Mouse (Mus musculus): ENCODE data around the gene Zfpm1. TPM values are rescaled to one million over a fixed set of nuclear protein-coding genes. Genes with fewer than 3 reads are reported as not detected.

The Zfpm1 gene
- polyA plus RNA-seq (2012; rRNA removed): 35.2 and 35.7 TPM in 2 replicates

DNA sequence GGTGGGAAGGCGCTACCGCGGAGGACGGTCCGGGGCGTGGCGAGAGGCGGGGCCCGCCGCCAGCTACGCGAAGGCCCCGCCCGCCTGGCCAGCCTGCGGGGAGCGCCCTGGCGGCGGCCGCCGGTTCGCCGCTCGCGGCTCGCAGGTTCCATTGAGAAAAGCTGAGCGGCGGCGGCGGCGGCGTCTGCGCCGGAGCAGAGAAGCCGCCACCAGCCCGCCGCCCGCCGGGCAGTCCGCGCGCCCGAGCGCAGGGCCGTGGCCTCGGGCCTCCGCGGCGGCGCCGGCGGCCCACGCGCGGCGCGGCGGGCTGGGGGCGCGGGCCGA is at the start of gene Zfpm1:
Gene Zfpm1, plus strand, starts transcription at position 107 of the 324 bp plus-strand sequence.
- H3K27me3 ChIP-seq (ENCODE audit: control insufficient read depth, insufficient read depth, low read length): no peaks in the 10 kb centered on the region
- peaks cover 36% of the 10 kb centered on the region for H3K4me1 ChIP-seq (ENCODE audit: control insufficient read depth, insufficient read depth, low read length)
- TF ChIP-seq POLR2A (IDR thresholded peaks at IDR 0.05; ENCODE audit: control insufficient read depth, low read depth, low read length) (peak; percentile 15; the same call in 1 of the 2 replicates), CTCF (IDR thresholded peaks at IDR 0.05; ENCODE audit: control insufficient read depth, insufficient read depth, insufficient replicate concordance, low read depth, low read length) (no peak)

DNA sequence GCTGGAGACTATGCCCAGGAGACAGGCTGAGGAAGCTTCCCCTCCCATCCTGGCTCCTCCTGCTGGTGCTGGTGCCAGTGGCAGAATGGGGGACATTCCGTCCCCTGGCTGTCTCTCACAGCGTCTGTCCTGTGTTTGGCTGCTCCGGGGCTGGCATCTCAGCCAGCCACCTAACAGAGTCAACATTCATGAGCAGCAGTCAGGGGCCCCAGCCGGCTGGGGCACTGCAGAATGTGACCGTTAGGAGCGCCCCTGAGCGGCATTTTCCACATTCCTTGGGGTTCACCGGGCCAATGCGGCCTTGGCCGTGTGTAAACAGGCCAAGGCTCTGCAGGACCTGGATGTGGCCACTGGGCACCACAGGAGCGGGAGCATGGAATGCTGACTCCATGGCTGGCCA is 47.9 kb upstream of the Zfpm1 start:
- Histone ChIP-seq H3K4me1 (ENCODE audit: control insufficient read depth, insufficient read depth, low read length) (peaks cover 9% of the 10 kb centered on the region), H3K27me3 (ENCODE audit: control insufficient read depth, insufficient read depth, low read length) (no peaks in the 10 kb centered on the region), H3K27ac (ENCODE audit: control insufficient read depth, insufficient read depth, low read depth, low read length) (no peak overlapping the region)

More for the DNA sequence above, at the start of gene Zfpm1:
- H3K36me3 ChIP-seq (ENCODE audit: control insufficient read depth, insufficient read depth, low read length): no peaks in the 10 kb centered on the region
- H3K27ac ChIP-seq (ENCODE audit: control insufficient read depth, insufficient read depth, low read depth, low read length): peak within 1 kb of the TSS; percentile 74
- H3K4me3 ChIP-seq (ENCODE audit: control insufficient read depth, low read depth, low read length): peak within 1 kb of the TSS; percentile 69

DNA sequence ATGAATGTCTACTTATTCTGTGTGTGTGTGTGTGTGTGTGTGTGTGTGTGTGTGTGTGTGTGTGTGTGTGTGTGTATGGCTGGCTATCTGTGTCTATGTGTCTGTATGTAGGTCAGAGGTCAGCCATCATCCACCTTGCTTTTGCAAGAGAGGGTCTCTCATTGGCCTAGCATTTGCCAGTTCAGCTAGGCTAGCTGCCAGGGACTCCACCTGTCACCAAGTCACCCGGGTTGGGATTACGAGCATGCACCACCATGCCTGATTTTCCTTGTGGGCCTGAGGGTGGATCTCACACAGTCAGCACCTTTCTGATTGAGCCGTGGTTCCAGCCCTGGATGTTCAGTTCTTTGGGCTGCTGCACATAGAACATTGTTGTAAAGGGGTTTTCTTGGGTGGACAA is 45.4 kb upstream of the Zfpm1 start:
- peaks cover 4% of the 10 kb centered on the region for H3K4me1 ChIP-seq (ENCODE audit: control insufficient read depth, insufficient read depth, low read length)
- H3K36me3 ChIP-seq (ENCODE audit: control insufficient read depth, insufficient read depth, low read length): no peaks in the 10 kb centered on the region
- TF ChIP-seq CTCF (IDR thresholded peaks at IDR 0.05; ENCODE audit: control insufficient read depth, insufficient read depth, insufficient replicate concordance, low read depth, low read length) (no peak), POLR2A (IDR thresholded peaks at IDR 0.05; ENCODE audit: control insufficient read depth, low read depth, low read length) (no peak)
- H3K27ac ChIP-seq (ENCODE audit: control insufficient read depth, insufficient read depth, low read depth, low read length): no peak overlapping the region
- H3K4me3 ChIP-seq (ENCODE audit: control insufficient read depth, low read depth, low read length): no peak overlapping the region
- no peaks in the 10 kb centered on the region for H3K27me3 ChIP-seq (ENCODE audit: control insufficient read depth, insufficient read depth, low read length)

More for the DNA sequence above, 47.9 kb upstream of the Zfpm1 start:
- Histone ChIP-seq H3K4me3 (ENCODE audit: control insufficient read depth, low read depth, low read length) (no peak overlapping the region), H3K36me3 (ENCODE audit: control insufficient read depth, insufficient read depth, low read length) (no peaks in the 10 kb centered on the region)
- TF ChIP-seq CTCF (IDR thresholded peaks at IDR 0.05; ENCODE audit: control insufficient read depth, insufficient read depth, insufficient replicate concordance, low read depth, low read length) (peak; percentile 21; the same call in 1 of the 2 replicates), POLR2A (IDR thresholded peaks at IDR 0.05; ENCODE audit: control insufficient read depth, low read depth, low read length) (no peak)

GRCm38 (mm10) chr8:122238225-122238624 is 43.7 kb upstream of the Zfpm1 start:
- H3K27me3 ChIP-seq (ENCODE audit: control insufficient read depth, insufficient read depth, low read length): no peaks in the 10 kb centered on the region
- TF ChIP-seq POLR2A (IDR thresholded peaks at IDR 0.05; ENCODE audit: control insufficient read depth, low read depth, low read length): no peak
- no peak for TF ChIP-seq CTCF (IDR thresholded peaks at IDR 0.05; ENCODE audit: control insufficient read depth, insufficient read depth, insufficient replicate concordance, low read depth, low read length)
- H3K27ac ChIP-seq (ENCODE audit: control insufficient read depth, insufficient read depth, low read depth, low read length): no peak overlapping the region
- H3K4me3 ChIP-seq (ENCODE audit: control insufficient read depth, low read depth, low read length): no peak overlapping the region
- no peaks in the 10 kb centered on the region for H3K36me3 ChIP-seq (ENCODE audit: control insufficient read depth, insufficient read depth, low read length)
- peaks cover 4% of the 10 kb centered on the region for H3K4me1 ChIP-seq (ENCODE audit: control insufficient read depth, insufficient read depth, low read length)

DNA sequence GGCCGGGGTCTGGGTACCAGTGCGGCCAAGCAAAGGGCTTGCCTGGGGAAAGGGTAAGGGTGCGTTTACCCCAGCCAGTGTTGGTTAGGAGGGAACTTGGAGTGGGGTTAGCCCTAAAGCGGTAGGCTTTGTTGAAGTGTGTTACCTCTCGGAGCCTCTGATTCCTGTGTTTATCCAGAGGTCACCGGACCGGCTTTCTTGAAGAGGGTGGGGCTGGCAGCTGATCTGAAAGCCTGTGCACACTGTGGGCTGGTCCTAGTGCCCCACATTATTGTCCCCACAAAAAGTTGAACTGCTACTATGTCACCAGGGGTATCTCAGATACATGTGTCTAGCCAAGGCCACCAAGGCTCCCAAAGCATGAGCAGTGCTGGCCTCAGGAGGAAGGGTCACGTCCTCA is 43.2 kb upstream of the Zfpm1 start:
- H3K4me3 ChIP-seq (ENCODE audit: control insufficient read depth, low read depth, low read length): no peak overlapping the region
- no peak for TF ChIP-seq POLR2A (IDR thresholded peaks at IDR 0.05; ENCODE audit: control insufficient read depth, low read depth, low read length)
- no peak for TF ChIP-seq CTCF (IDR thresholded peaks at IDR 0.05; ENCODE audit: control insufficient read depth, insufficient read depth, insufficient replicate concordance, low read depth, low read length)
- no peaks in the 10 kb centered on the region for H3K27me3 ChIP-seq (ENCODE audit: control insufficient read depth, insufficient read depth, low read length)
- peaks cover 4% of the 10 kb centered on the region for H3K4me1 ChIP-seq (ENCODE audit: control insufficient read depth, insufficient read depth, low read length)
- H3K36me3 ChIP-seq (ENCODE audit: control insufficient read depth, insufficient read depth, low read length): no peaks in the 10 kb centered on the region
- H3K27ac ChIP-seq (ENCODE audit: control insufficient read depth, insufficient read depth, low read depth, low read length): no peak overlapping the region

DNA sequence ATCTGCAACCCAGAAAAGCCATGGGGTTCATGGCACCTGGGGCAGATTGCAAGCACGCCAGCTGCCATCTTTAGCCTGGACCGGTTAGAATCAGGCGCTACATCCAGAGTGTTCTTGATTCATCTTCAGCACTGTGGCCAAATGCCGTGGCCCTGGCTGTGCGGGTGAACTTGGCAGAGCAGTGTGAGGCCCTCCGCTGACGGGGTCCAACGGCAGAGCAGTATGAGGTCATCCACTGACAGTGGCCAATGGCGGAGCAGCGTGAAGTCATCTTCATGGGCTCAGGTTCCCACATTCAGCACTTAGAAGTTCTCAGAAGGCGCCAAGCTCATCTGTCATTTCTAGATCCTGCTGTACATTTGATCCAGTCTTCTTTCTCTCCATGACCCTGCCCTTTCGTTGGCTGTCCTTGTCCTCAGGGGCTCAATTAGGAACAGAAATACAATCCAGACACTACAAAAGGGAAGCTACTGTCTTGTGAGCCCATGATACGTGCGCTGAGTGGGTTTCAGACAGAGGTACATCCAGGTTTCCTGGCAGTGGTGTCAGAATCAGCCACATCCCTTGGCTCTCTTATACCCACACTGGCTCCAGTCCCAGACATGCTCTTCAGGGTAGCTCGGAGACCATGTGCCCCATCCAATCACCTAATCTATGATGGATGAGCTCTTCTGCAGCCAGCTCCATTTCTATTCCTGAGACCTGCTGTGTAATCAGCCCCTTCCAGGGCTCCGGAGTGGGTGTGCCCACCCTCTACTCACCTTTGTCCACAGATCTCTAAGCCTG is 41.5 kb upstream of the Zfpm1 start:
- TF ChIP-seq CTCF (IDR thresholded peaks at IDR 0.05; ENCODE audit: control insufficient read depth, insufficient read depth, insufficient replicate concordance, low read depth, low read length) (no peak), POLR2A (IDR thresholded peaks at IDR 0.05; ENCODE audit: control insufficient read depth, low read depth, low read length) (no peak)
- no peak overlapping the region for H3K4me3 ChIP-seq (ENCODE audit: control insufficient read depth, low read depth, low read length)
- H3K27ac ChIP-seq (ENCODE audit: control insufficient read depth, insufficient read depth, low read depth, low read length): no peak overlapping the region
- no peaks in the 10 kb centered on the region for H3K27me3 ChIP-seq (ENCODE audit: control insufficient read depth, insufficient read depth, low read length)
- no peaks in the 10 kb centered on the region for H3K36me3 ChIP-seq (ENCODE audit: control insufficient read depth, insufficient read depth, low read length)
- no peaks in the 10 kb centered on the region for H3K4me1 ChIP-seq (ENCODE audit: control insufficient read depth, insufficient read depth, low read length)

- no peak overlapping the region for H3K27ac ChIP-seq (ENCODE audit: control insufficient read depth, insufficient read depth, low read depth, low read length)
- no peak overlapping the region for H3K4me3 ChIP-seq (ENCODE audit: control insufficient read depth, low read depth, low read length)
- no peak for TF ChIP-seq POLR2A (IDR thresholded peaks at IDR 0.05; ENCODE audit: control insufficient read depth, low read depth, low read length)
- no peak for TF ChIP-seq CTCF (IDR thresholded peaks at IDR 0.05; ENCODE audit: control insufficient read depth, insufficient read depth, insufficient replicate concordance, low read depth, low read length)
- no peaks in the 10 kb centered on the region for H3K4me1 ChIP-seq (ENCODE audit: control insufficient read depth, insufficient read depth, low read length)
- H3K36me3 ChIP-seq (ENCODE audit: control insufficient read depth, insufficient read depth, low read length): no peaks in the 10 kb centered on the region
- no peaks in the 10 kb centered on the region for H3K27me3 ChIP-seq (ENCODE audit: control insufficient read depth, insufficient read depth, low read length)
Measured at GRCm38 (mm10) chr8:122243310-122243709, 38.6 kb upstream of the Zfpm1 start.

All from testis, adult 2 months (tissue).